Mouse (Mus musculus) liver, adult 2 months (tissue): ENCODE data around the gene Ophn1. TPM values are rescaled to one million over a fixed set of nuclear protein-coding genes. Genes with fewer than 3 reads are reported as not detected.

Source experiments
- DNase-seq: peaks from one replicate; pipeline ENCODE4 v3.0.0-alpha.2; 2011; ENCODE audit warnings: low read depth, low spot score; ENCODE audit errors: extremely low read depth
- H3K27ac ChIP-seq: fragments of 200-500 bp; replicated peaks from 2 replicates; pipeline ENCODE4 v1.5.1; 2012; ENCODE audit warnings: low read depth, mild to moderate bottlenecking, control low read depth, inconsistent platforms, low read length; ENCODE audit not compliant: insufficient read depth
- H3K27me3 ChIP-seq: fragments of 200-500 bp; 2 replicates; pipeline ENCODE4 v1.6.1; 2012; ENCODE audit warnings: mild to moderate bottlenecking, moderate library complexity, low read length, inconsistent platforms; ENCODE audit not compliant: control insufficient read depth, insufficient read depth
- H3K36me3 ChIP-seq: fragments of 200-500 bp; 2 replicates; pipeline ENCODE4 v1.6.1; 2012; ENCODE audit warnings: low read length, inconsistent platforms; ENCODE audit not compliant: control insufficient read depth, insufficient read depth
- H3K4me1 ChIP-seq: fragments of 200-500 bp; 2 replicates; pipeline ENCODE4 v1.6.1; 2011; ENCODE audit warnings: low read length; ENCODE audit not compliant: control insufficient read depth, insufficient read depth
- H3K4me3 ChIP-seq: fragments of 200-500 bp; 2 replicates; pipeline ENCODE4 v1.5.1; 2011; ENCODE audit warnings: low read depth, mild to moderate bottlenecking, control low read depth, low read length, moderate library complexity; ENCODE audit not compliant: insufficient read depth
- H3K79me2 ChIP-seq: fragments of 200-500 bp; 2 replicates; pipeline ENCODE4 v1.6.1; 2012; ENCODE audit warnings: inconsistent platforms, mild to moderate bottlenecking, low read length, moderate library complexity; ENCODE audit not compliant: control insufficient read depth, insufficient read depth
- H3K9ac ChIP-seq: fragments of 200-500 bp; 2 replicates; pipeline ENCODE4 v1.6.1; 2012; ENCODE audit warnings: low read depth, mild to moderate bottlenecking, control low read depth, inconsistent platforms, low read length
- CTCF ChIP-seq: fragments of 200-500 bp; IDR thresholded peaks from 2 replicates; pipeline ENCODE4 v1.5.1; 2011; ENCODE audit warnings: low read depth, low read length, control low read depth
- POLR2A ChIP-seq: fragments of 200-500 bp; IDR thresholded peaks from 2 replicates; pipeline ENCODE4 v1.6.1; 2011; ENCODE audit warnings: low read length, control low read depth; ENCODE audit not compliant: insufficient read depth; ENCODE audit errors: extremely low read depth
- WGBS: fragments of 180-500 bp; shearing (Covaris S2); methylation state at CpG from one replicate; pipeline ENCODE4 v1.1.7; 2018; 5-methylcytosine and 5-hydroxymethylcytosine counted together
- polyA plus RNA-seq: library from polyadenylated mRNA; depleted of rRNA; stranded (reverse); fragments of >200 nt; gene quantifications from 2 replicates; pipeline ENCODE4 v1.2.3, GENCODE M21; 2012
- total RNA-seq: library from RNA; depleted of rRNA; stranded (reverse); fragments of >200 nt; gene quantifications from 2 replicates; pipeline ENCODE4 v1.2.3, GENCODE M21; 2014

Ophn1 gene
- total and polyA plus RNA-seq, 2 experiments: 0.71 to 2.5 TPM

DNA sequence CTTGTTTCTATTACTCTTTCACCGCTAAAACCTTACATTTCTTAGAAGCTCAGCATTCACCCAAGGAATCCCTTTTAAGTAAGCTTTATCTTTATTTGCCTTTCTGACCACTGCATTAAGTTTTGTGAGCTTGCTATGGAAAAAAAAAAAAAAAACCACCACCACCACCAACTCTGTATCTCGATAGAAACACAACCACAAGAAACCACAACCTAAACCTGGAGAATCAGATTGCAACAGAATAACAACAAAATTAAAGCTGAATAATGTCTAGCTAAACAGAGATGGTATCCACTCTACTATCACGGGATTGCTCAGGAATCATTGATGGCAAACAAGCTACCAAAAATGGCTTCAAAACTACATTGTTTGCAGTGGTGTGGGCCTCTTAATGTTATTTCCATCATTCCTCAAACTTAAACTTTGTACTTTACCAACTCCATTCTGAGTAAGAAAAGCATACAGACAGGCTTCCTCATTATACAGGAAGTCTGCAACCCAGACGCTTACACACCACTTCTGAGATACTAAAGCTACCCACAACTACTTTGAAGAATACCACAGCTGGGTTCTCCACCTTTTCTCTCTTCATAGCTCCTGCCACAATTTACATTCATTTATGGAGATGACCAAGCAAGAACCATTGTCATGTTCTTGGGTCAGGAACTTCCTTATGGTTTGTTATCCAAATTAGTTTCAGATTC lies 116.4 kb downstream of the Ophn1 start:
- H3K4me1 ChIP-seq: no peaks in the 10 kb centered on the region
- DNase-seq: no peak
- H3K4me3 ChIP-seq: no peak overlapping the region
- H3K27ac ChIP-seq: no peak overlapping the region
- 68% methylated on average over 4 of the region's 4 CpGs for WGBS
- H3K9ac ChIP-seq: no peak overlapping the region
- H3K79me2 ChIP-seq: no peaks in the 10 kb centered on the region
- TF ChIP-seq CTCF: no peak
- TF ChIP-seq POLR2A: no peak
- H3K27me3 ChIP-seq: no peaks in the 10 kb centered on the region
- H3K36me3 ChIP-seq: no peaks in the 10 kb centered on the region

DNA sequence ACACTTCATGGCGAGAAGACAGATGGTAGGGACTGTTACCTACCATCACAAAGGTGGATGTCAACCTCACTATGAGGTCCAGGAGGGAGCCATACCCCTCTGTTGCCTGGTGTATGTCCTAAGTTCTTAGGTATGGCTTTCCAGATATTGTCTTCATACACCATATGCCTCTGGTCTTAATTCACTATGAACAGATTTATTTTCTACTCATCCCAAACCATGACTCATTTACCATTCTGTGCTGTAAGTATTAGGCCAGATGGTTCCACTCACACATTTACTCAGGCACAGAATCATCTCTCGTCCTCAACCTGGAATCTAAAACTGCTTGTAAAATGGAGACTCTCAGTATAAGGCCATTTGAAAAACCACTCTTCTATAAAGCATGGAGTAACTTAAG lies 135.7 kb downstream of the Ophn1 start:
- H3K4me3 ChIP-seq: no peak overlapping the region
- no peaks in the 10 kb centered on the region for H3K36me3 ChIP-seq
- no peaks in the 10 kb centered on the region for H3K4me1 ChIP-seq
- no peak overlapping the region for H3K9ac ChIP-seq
- DNase-seq: no peak
- no peaks in the 10 kb centered on the region for H3K27me3 ChIP-seq
- TF ChIP-seq CTCF (no peak), POLR2A (no peak)
- WGBS: 91% methylated on average over 2 of the region's 2 CpGs
- H3K27ac ChIP-seq: no peak overlapping the region
- H3K79me2 ChIP-seq: no peaks in the 10 kb centered on the region

DNA sequence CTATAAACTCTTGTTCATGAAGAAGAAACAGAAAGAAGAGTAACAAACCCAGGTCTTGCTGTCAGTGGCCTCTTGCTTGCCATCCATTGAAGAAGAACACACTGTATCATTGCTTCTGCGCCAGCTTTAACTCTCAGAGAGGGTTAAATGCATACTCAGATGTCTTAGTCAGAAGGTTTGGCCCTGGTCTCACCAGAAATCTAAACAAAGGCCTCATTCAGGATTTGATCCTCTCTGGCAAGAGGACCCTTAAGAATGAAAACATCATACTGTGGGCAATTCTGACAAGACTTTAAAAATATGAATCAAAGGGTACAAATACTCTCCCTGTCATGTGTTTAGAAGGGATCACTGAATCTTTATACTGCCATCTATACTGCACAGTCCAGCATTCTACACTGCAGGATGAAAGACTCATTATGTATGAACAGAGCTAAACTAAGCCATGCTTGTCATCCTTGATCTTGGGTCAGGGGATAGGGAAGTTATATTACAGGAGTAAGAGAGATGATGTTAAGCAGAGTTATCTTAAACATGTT lies 139.5 kb downstream of the Ophn1 start:
- H3K4me1 ChIP-seq: no peaks in the 10 kb centered on the region
- no peak overlapping the region for H3K4me3 ChIP-seq
- no peak overlapping the region for H3K27ac ChIP-seq
- H3K36me3 ChIP-seq: no peaks in the 10 kb centered on the region
- no peak for DNase-seq
- no peak overlapping the region for H3K9ac ChIP-seq
- TF ChIP-seq CTCF: no peak
- no peak for TF ChIP-seq POLR2A
- 90% methylated on average over 1 of the region's 1 CpGs for WGBS
- H3K79me2 ChIP-seq: no peaks in the 10 kb centered on the region
- no peaks in the 10 kb centered on the region for H3K27me3 ChIP-seq

DNA sequence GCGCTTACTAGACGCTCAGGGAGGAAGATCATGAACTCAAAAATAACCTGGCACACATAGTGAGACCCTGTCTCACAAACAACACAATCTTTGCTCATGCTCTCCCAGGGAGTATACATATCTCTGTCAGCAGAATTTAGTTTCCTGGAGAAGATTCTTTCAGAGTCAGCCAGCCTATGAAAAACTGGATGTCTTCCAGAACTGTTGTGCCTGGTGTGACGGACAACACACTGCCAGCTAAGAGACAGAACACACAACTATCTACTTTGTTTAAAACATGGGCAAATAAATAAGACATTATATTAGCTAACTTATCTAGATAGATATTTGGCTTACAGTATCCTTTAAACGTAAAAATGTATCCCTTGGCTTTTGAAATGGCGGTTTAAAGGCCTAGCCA lies 154.1 kb downstream of the Ophn1 start:
- Histone ChIP-seq H3K4me3 (no peak overlapping the region), H3K36me3 (no peaks in the 10 kb centered on the region), H3K9ac (no peak overlapping the region), H3K4me1 (no peaks in the 10 kb centered on the region; the same call in 1 of the 2 replicates), H3K27ac (no peak overlapping the region), H3K27me3 (no peaks in the 10 kb centered on the region), H3K79me2 (no peaks in the 10 kb centered on the region)
- 77% methylated on average over 5 of the region's 5 CpGs for WGBS
- TF ChIP-seq POLR2A (no peak), CTCF (no peak)
- DNase-seq: no peak

DNA sequence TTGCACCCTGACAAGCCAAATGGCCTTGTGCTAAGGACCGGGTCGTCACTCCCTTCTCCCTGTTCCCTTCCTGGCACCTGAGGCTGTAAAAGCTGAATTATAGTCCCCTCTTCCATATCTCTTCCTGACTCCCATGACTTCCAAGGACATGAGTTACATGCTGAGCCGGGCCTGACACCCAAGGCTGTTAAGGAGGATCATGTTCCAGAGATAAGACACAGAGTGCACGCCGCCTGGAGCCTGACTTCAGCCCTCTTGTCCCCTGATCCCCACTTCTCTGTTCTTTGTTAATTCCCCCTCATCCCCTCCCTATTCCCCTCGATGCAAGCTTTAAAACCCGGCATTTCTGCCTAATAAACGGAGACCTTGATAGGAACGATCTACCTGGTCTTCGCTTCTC lies 167.8 kb downstream of the Ophn1 start:
- no peak overlapping the region for H3K9ac ChIP-seq
- H3K27me3 ChIP-seq: no peaks in the 10 kb centered on the region
- H3K79me2 ChIP-seq: no peaks in the 10 kb centered on the region
- no peak overlapping the region for H3K4me3 ChIP-seq
- TF ChIP-seq POLR2A (no peak), CTCF (no peak)
- H3K27ac ChIP-seq: no peak overlapping the region
- H3K36me3 ChIP-seq: no peaks in the 10 kb centered on the region
- DNase-seq: no peak
- WGBS: 81% methylated on average over 10 of the region's 10 CpGs
- H3K4me1 ChIP-seq: no peaks in the 10 kb centered on the region

DNA sequence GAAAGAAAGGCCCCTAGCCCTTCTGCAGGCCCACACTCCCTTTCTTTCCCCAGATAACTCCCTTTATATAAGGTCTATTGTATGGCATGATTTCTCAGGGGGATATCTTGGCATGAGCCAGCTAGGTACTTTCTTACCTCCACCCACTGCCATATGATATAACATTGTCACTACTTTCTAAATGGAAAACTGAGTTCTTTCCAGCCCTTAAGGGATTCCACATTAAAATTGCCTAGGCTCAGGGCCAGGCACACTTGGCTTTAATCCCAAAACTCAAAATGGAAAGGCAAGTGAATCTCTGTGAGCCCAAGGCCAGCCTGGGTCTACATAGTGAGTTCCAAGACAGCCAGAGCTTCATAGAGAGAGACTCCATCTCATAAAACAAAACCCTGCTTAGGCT lies 183.1 kb downstream of the Ophn1 start:
- no peak for DNase-seq
- Histone ChIP-seq H3K79me2 (no peaks in the 10 kb centered on the region), H3K36me3 (no peaks in the 10 kb centered on the region), H3K4me1 (no peaks in the 10 kb centered on the region), H3K4me3 (no peak overlapping the region), H3K27me3 (no peaks in the 10 kb centered on the region), H3K9ac (no peak overlapping the region), H3K27ac (no peak overlapping the region)
- TF ChIP-seq CTCF (no peak), POLR2A (no peak)
